Mouse (Mus musculus) forebrain, embryonic 10.5 days (tissue): ENCODE results near the gene Dnal4. TPM values are rescaled to one million over a fixed set of nuclear protein-coding genes. Genes with fewer than 3 reads are reported as not detected.

ENCODE experiments used
- DNase-seq: peaks from one replicate; pipeline ENCODE4 v3.0.0-alpha.2; 2017; ENCODE audit warnings: low spot score; ENCODE audit errors: extremely low spot score
- H3K27ac ChIP-seq: fragments of 300-500 bp; sonication (generic); 2 replicates; pipeline ENCODE4 v1.5.1; 2016; ENCODE audit warnings: mild to moderate bottlenecking
- H3K27me3 ChIP-seq: fragments of 300-500 bp; sonication (generic); 2 replicates; pipeline ENCODE4 v1.6.1; 2016; ENCODE audit warnings: mild to moderate bottlenecking; ENCODE audit not compliant: poor library complexity, severe bottlenecking
- H3K36me3 ChIP-seq: fragments of 300-500 bp; sonication (generic); replicated peaks from 2 replicates; pipeline ENCODE4 v1.6.1; 2016; ENCODE audit warnings: mild to moderate bottlenecking, moderate library complexity
- H3K4me1 ChIP-seq: fragments of 300-500 bp; sonication (generic); 2 replicates; pipeline ENCODE4 v1.6.1; 2016
- H3K4me3 ChIP-seq: fragments of 300-500 bp; sonication (generic); 2 replicates; pipeline ENCODE4 v1.5.1; 2016; ENCODE audit warnings: mild to moderate bottlenecking, moderate library complexity
- H3K9me3 ChIP-seq: fragments of 300-500 bp; sonication (generic); 2 replicates; pipeline ENCODE4 v1.6.1; 2016; ENCODE audit warnings: mild to moderate bottlenecking, moderate library complexity
- WGBS: fragments of 180-500 bp; shearing (Covaris S2); methylation state at CpG from one replicate; pipeline ENCODE4 v1.1.7; 2016; 5-methylcytosine and 5-hydroxymethylcytosine counted together
- polyA plus RNA-seq: library from polyadenylated mRNA; unstranded; fragments of >200 nt; fragmentation: Nextera tagmentation; extraction: Ambion mirVana; gene quantifications from 2 replicates; pipeline ENCODE4 v1.2.1, GENCODE M21; 2016

Dnal4 gene
- polyA plus RNA-seq, 1 experiment from 2014 or later: 70.8 TPM

GRCm38 (mm10) chr15:79715646-79716045 lies 62.0 kb downstream of the Dnal4 start:
- Histone ChIP-seq H3K4me3 (no peak overlapping the region), H3K4me1 (peaks cover 3% of the 10 kb centered on the region; the same call in 1 of the 2 replicates), H3K9me3 (no peaks in the 10 kb centered on the region), H3K27me3 (no peaks in the 10 kb centered on the region), H3K27ac (no peak overlapping the region), H3K36me3 (peaks cover 100% of the 10 kb centered on the region)
- no peak for DNase-seq
- WGBS: 93% methylated on average over 7 of the region's 7 CpGs

Other genes starting within 250 kb of the Dnal4 start
- gene Ddx17, start 231.1 kb downstream of the Dnal4 start, polyA plus RNA-seq: 43.7 and 48.9 TPM in 2 replicates
- 1.2 and 1.8 TPM in 2 replicates for gene Dmc1, start 172.7 kb downstream of the Dnal4 start, polyA plus RNA-seq
- 1.8 and 2.5 TPM in 2 replicates for gene Fam227a, start 118.9 kb downstream of the Dnal4 start, polyA plus RNA-seq
- 79.1 and 80.3 TPM in 2 replicates for gene Cby1, start 118.7 kb downstream of the Dnal4 start, polyA plus RNA-seq
- 268 and 286 TPM in 2 replicates for gene Tomm22, start 107.0 kb downstream of the Dnal4 start, polyA plus RNA-seq
- 16.6 and 18.6 TPM in 2 replicates for gene Josd1, start 89.9 kb downstream of the Dnal4 start, polyA plus RNA-seq
- gene Gtpbp1, start 87.0 kb downstream of the Dnal4 start, polyA plus RNA-seq: 48.3 and 52.5 TPM in 2 replicates
- 2.0 and 3.4 TPM in 2 replicates for gene Sun2, start 35.3 kb downstream of the Dnal4 start, polyA plus RNA-seq
- 1.6 and 1.7 TPM in 2 replicates for gene Nptxr, start 26.9 kb upstream of the Dnal4 start, polyA plus RNA-seq
- gene Npcd, start 56.4 kb upstream of the Dnal4 start, polyA plus RNA-seq: not detected in 2 replicates
- gene Cbx6, start 56.8 kb upstream of the Dnal4 start, polyA plus RNA-seq: 21.6 and 22.3 TPM in 2 replicates
- gene Apobec3, start 113.8 kb upstream of the Dnal4 start, polyA plus RNA-seq: 9.2 and 11.0 TPM in 2 replicates
- 2.8 and 3.9 TPM in 2 replicates for gene Cbx7, start 193.3 kb upstream of the Dnal4 start, polyA plus RNA-seq
- gene Pdgfb, start 237.1 kb upstream of the Dnal4 start, polyA plus RNA-seq: 1.8 TPM in 2 replicates